Mouse (Mus musculus) common myeloid progenitor, adult 5-6 weeks (primary cell): ENCODE data around the gene Mri1. TPM values are rescaled to one million over a fixed set of nuclear protein-coding genes. Genes with fewer than 3 reads are reported as not detected.
A peak's percentile ranks its signal among the peaks of the same experiment; 100 is the strongest.

ENCODE experiments used
- ATAC-seq: replicated peaks from 2 replicates; pipeline ENCODE4 v1.8.0; 2016; ENCODE audit warnings: low read depth, mild to moderate bottlenecking, moderate TSS enrichment, inconsistent platforms; ENCODE audit not compliant: poor library complexity, severe bottlenecking
- total RNA-seq: library from RNA; stranded (forward); fragments of 200-1000, 187-1606 nt; gene quantifications from 2 replicates; pipeline ENCODE4 v1.2.3, GENCODE M21; 2017

Gene Mri1
- total RNA-seq = 11.9 and 18.7 TPM in 2 replicates

GRCm38 (mm10) chr8:84256822-84257610 is at the start of gene Mri1:
Gene Mri1, minus strand, starts transcription at chr8:84257326.
- peak; percentile 90 for ATAC-seq

GRCm38 (mm10) chr8:84303951-84304350 is 46.8 kb upstream of the Mri1 start:
- ATAC-seq = no peak

- ATAC-seq = no peak
Observed at GRCm38 (mm10) chr8:84297029-84297785, 40.1 kb upstream of the Mri1 start.

- ATAC-seq = peak; percentile 42; the same call in 1 of the 2 replicates
Observed at GRCm38 (mm10) chr8:84291688-84292087, 34.6 kb upstream of the Mri1 start.

GRCm38 (mm10) chr8:84291086-84291485 is 34.0 kb upstream of the Mri1 start:
- no peak for ATAC-seq

- 0 out of 2 replicates have a peak, but pooled peaks have one; percentile 48 for ATAC-seq
Observed at GRCm38 (mm10) chr8:84288892-84289291, 31.8 kb upstream of the Mri1 start.

- peak; percentile 92 for ATAC-seq
Observed at GRCm38 (mm10) chr8:84285665-84286064, 28.5 kb upstream of the Mri1 start.

- ATAC-seq = no peak
Observed at GRCm38 (mm10) chr8:84284608-84285063, 27.5 kb upstream of the Mri1 start.

- ATAC-seq = no peak
Observed at GRCm38 (mm10) chr8:84280777-84281176, 23.7 kb upstream of the Mri1 start.

GRCm38 (mm10) chr8:84276447-84276846 is 19.3 kb upstream of the Mri1 start:
- peak; percentile 81 for ATAC-seq

- no peak for ATAC-seq
Observed at GRCm38 (mm10) chr8:84273968-84274367, 16.8 kb upstream of the Mri1 start.

- no peak for ATAC-seq
Observed at GRCm38 (mm10) chr8:84272302-84272701, 15.2 kb upstream of the Mri1 start.

GRCm38 (mm10) chr8:84269950-84270773 is 13.0 kb upstream of the Mri1 start, which contains the start of gene Ccdc130:
Gene Ccdc130, minus strand, starts transcription at chr8:84270380.
- ATAC-seq = peak; percentile 97

GRCm38 (mm10) chr8:84261098-84261497 is 4.0 kb upstream of the Mri1 start:
- no peak for ATAC-seq

GRCm38 (mm10) chr8:84256458-84256821 is 686 bp downstream of the Mri1 start:
- ATAC-seq = peak; percentile 51

- ATAC-seq = no peak
Observed at GRCm38 (mm10) chr8:84255858-84256257, 1.3 kb downstream of the Mri1 start.

GRCm38 (mm10) chr8:84249257-84250170 is 7.6 kb downstream of the Mri1 start, which contains the start of gene D8Ertd738e:
Gene D8Ertd738e, minus strand, starts transcription at chr8:84249719.
- ATAC-seq = peak; percentile 99

GRCm38 (mm10) chr8:84241821-84242220 is 15.3 kb downstream of the Mri1 start:
- ATAC-seq = no peak

GRCm38 (mm10) chr8:84241167-84241566 is 16.0 kb downstream of the Mri1 start:
- no peak for ATAC-seq
